Mouse (Mus musculus) thymus, adult 2 months (tissue): ENCODE results near the gene Cldn11.

Source experiments
- CTCF ChIP-seq: fragments of 200-500 bp; IDR thresholded peaks from 2 replicates; pipeline ENCODE4 v1.5.1; 2012; ENCODE audit warnings: mild to moderate bottlenecking, control low read depth, low read length, moderate library complexity, borderline replicate concordance; ENCODE audit not compliant: control insufficient read depth, poor library complexity, insufficient read depth; ENCODE audit errors: extremely low read depth
- POLR2A ChIP-seq: fragments of 200-500 bp; IDR thresholded peaks from 2 replicates; pipeline ENCODE4 v1.6.1; 2012; ENCODE audit warnings: mild to moderate bottlenecking, low read length, control low read depth, moderate library complexity; ENCODE audit not compliant: control insufficient read depth, poor library complexity, insufficient read depth; ENCODE audit errors: extremely low read depth

DNA sequence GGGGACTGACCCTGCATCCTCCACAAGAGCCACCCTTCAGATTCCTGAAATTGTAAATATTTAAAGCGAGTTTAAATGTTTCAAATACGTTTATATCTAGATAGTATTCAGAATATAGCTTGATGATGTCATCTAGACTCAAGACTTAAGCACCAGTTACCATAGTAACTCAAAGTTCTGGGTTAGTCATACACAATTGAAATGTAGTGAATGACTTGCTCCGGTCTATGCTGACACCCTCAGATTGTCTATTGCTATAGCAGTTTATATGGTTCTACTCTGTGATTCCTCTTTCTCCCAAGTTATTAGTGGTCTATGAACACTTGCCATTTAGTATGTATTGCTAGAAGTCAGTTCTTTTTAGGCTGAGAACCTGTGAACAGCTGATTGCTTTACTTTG lies 40.6 kb upstream of the Cldn11 start:
- TF ChIP-seq POLR2A (no peak), CTCF (no peak)
